Mouse (Mus musculus) small intestine, adult 2 months (tissue): ENCODE data around the gene Romo1. TPM values are rescaled to one million over a fixed set of nuclear protein-coding genes. Genes with fewer than 3 reads are reported as not detected.
"Not testable (repeated sequence)": the region's sequence is repeated elsewhere in the genome, so short reads cannot be mapped to it uniquely, and the experiment has no call there.

ENCODE experiments used
- H3K27ac ChIP-seq: fragments of 200-500 bp; 2 replicates; pipeline ENCODE4 v1.5.1; 2012; ENCODE audit warnings: low read depth, low read length, control low read depth, inconsistent platforms; ENCODE audit not compliant: insufficient read depth
- H3K27me3 ChIP-seq: fragments of 200-500 bp; 2 replicates; pipeline ENCODE4 v1.6.1; 2012; ENCODE audit warnings: mild to moderate bottlenecking, moderate library complexity, low read length, inconsistent platforms; ENCODE audit not compliant: control insufficient read depth, insufficient read depth
- H3K36me3 ChIP-seq: fragments of 200-500 bp; 2 replicates; pipeline ENCODE4 v1.6.1; 2012; ENCODE audit warnings: mild to moderate bottlenecking, low read length, control low read depth, inconsistent platforms; ENCODE audit not compliant: control insufficient read depth, insufficient read depth
- H3K4me1 ChIP-seq: fragments of 200-500 bp; 2 replicates; pipeline ENCODE4 v1.6.1; 2012; ENCODE audit warnings: low read length, inconsistent platforms, mixed read lengths; ENCODE audit not compliant: control insufficient read depth, insufficient read depth, insufficient read length
- H3K4me3 ChIP-seq: fragments of 200-500 bp; 2 replicates; pipeline ENCODE4 v1.5.1; 2012; ENCODE audit warnings: low read depth, mild to moderate bottlenecking, control low read depth, inconsistent platforms, low read length, moderate library complexity
- CTCF ChIP-seq: fragments of 200-500 bp; IDR thresholded peaks from 2 replicates; pipeline ENCODE4 v1.5.1; 2012; ENCODE audit warnings: low read depth, mild to moderate bottlenecking, control low read depth, inconsistent platforms, low read length, moderate library complexity, mixed read lengths; ENCODE audit not compliant: insufficient replicate concordance, insufficient read length; ENCODE audit errors: extremely low read depth
- POLR2A ChIP-seq: fragments of 200-500 bp; IDR thresholded peaks from 2 replicates; pipeline ENCODE4 v1.6.1; 2012; ENCODE audit warnings: low read depth, mild to moderate bottlenecking, control low read depth, inconsistent platforms, low read length, moderate library complexity
- WGBS: fragments of 180-500 bp; shearing (Covaris S2); methylation state at CpG from one replicate; pipeline ENCODE4 v1.1.7; 2018; 5-methylcytosine and 5-hydroxymethylcytosine counted together
- polyA plus RNA-seq: library from polyadenylated mRNA; depleted of rRNA; stranded (reverse); fragments of >200 nt; gene quantifications from 2 replicates; pipeline ENCODE4 v1.2.3, GENCODE M21; 2012; rRNA removed

Gene Romo1
- polyA plus RNA-seq: 162 and 200 TPM in 2 replicates

- H3K36me3 ChIP-seq: peaks cover 27% of the 10 kb centered on the region
- TF ChIP-seq POLR2A: no peak; the same call in 1 of the 2 replicates
- no peak for TF ChIP-seq CTCF
- H3K4me3 ChIP-seq: peak within 1 kb of the TSS; percentile 77
- H3K4me1 ChIP-seq: no peaks in the 10 kb centered on the region
- H3K27me3 ChIP-seq: no peaks in the 10 kb centered on the region
- under 1% methylated on average over 70 of the region's 70 CpGs for WGBS
- H3K27ac ChIP-seq: peak within 1 kb of the TSS; percentile 67
Observed at GRCm38 (mm10) chr2:156143953-156144724, at the start of gene Romo1, which contains the start of gene Nfs1. Gene Romo1, plus strand, starts transcription at chr2:156144039. Gene Nfs1, minus strand, starts transcription at chr2:156144186.

- H3K27ac ChIP-seq: peak overlapping the region; percentile 6; the same call in 1 of the 2 replicates
- H3K36me3 ChIP-seq: peaks cover 2% of the 10 kb centered on the region
- TF ChIP-seq CTCF (no peak), POLR2A (no peak)
- WGBS: under 1% methylated on average over 16 of the region's 16 CpGs
- no peaks in the 10 kb centered on the region for H3K27me3 ChIP-seq
- H3K4me3 ChIP-seq: peak overlapping the region; percentile 91
- H3K4me1 ChIP-seq: 0 out of 2 replicates have a peak, but pooled peaks cover 2% of the 10 kb centered on the region
Observed at GRCm38 (mm10) chr2:156110627-156111357, 33.0 kb upstream of the Romo1 start.

GRCm38 (mm10) chr2:156111358-156112079 lies 32.3 kb upstream of the Romo1 start, which contains the start of the genes Cpne1 and Rbm12:
Gene Cpne1, minus strand, starts transcription at chr2:156111965.
Gene Rbm12, minus strand, starts transcription at chr2:156111978.
- Histone ChIP-seq H3K36me3 (no peaks in the 10 kb centered on the region), H3K4me1 (0 out of 2 replicates have a peak, but pooled peaks cover 2% of the 10 kb centered on the region), H3K27ac (peak within 1 kb of the TSS; percentile 80), H3K4me3 (peak within 1 kb of the TSS; percentile 91), H3K27me3 (no peaks in the 10 kb centered on the region)
- TF ChIP-seq POLR2A: peak; percentile 46; the same call in 1 of the 2 replicates
- TF ChIP-seq CTCF: no peak
- WGBS: under 1% methylated on average over 73 of the region's 74 CpGs

GRCm38 (mm10) chr2:156112080-156112423 lies 31.8 kb upstream of the Romo1 start:
- not testable (repeated sequence) for H3K36me3 ChIP-seq, H3K4me1 ChIP-seq, H3K27me3 ChIP-seq
- 10% methylated on average over 5 of the region's 5 CpGs for WGBS
- H3K4me3 ChIP-seq: peak overlapping the region; percentile 91
- H3K27ac ChIP-seq: peak overlapping the region; percentile 32

- Histone ChIP-seq H3K27ac (no peak overlapping the region), H3K36me3 (0 out of 2 replicates have a peak, but pooled peaks cover 10% of the 10 kb centered on the region), H3K4me3 (no peak overlapping the region), H3K4me1 (no peaks in the 10 kb centered on the region), H3K27me3 (no peaks in the 10 kb centered on the region)
- TF ChIP-seq POLR2A (no peak), CTCF (no peak)
Observed at GRCm38 (mm10) chr2:156119566-156119965, 24.3 kb upstream of the Romo1 start.

- Histone ChIP-seq H3K4me1 (no peaks in the 10 kb centered on the region), H3K27me3 (no peaks in the 10 kb centered on the region), H3K4me3 (no peak overlapping the region), H3K36me3 (peaks cover 28% of the 10 kb centered on the region), H3K27ac (no peak overlapping the region)
- TF ChIP-seq POLR2A (no peak), CTCF (no peak)
- WGBS: 91% methylated on average over 5 of the region's 5 CpGs
Observed at GRCm38 (mm10) chr2:156123731-156124130, 20.1 kb upstream of the Romo1 start.

GRCm38 (mm10) chr2:156126992-156127391 lies 16.8 kb upstream of the Romo1 start, which contains the start of gene Gm28036:
Gene Gm28036, minus strand, starts transcription at chr2:156127092.
- Histone ChIP-seq H3K4me3 (no peak within 1 kb of the TSS), H3K36me3 (peaks cover 36% of the 10 kb centered on the region), H3K27ac (no peak within 1 kb of the TSS), H3K4me1 (no peaks in the 10 kb centered on the region), H3K27me3 (no peaks in the 10 kb centered on the region)
- TF ChIP-seq CTCF (no peak), POLR2A (no peak)
- WGBS: 94% methylated on average over 5 of the region's 5 CpGs
